Mouse (Mus musculus) olfactory bulb, adult 2 months (tissue): Measurements from ENCODE around the gene Sulf2. TPM values are rescaled to one million over a fixed set of nuclear protein-coding genes. Genes with fewer than 3 reads are reported as not detected.

Experiments
- H3K27ac ChIP-seq: fragments of 200-500 bp; 2 replicates; pipeline ENCODE4 v1.5.1; 2012; ENCODE audit warnings: low read depth, low read length; ENCODE audit not compliant: insufficient read depth
- H3K4me1 ChIP-seq: fragments of 200-500 bp; 2 replicates; pipeline ENCODE4 v1.6.1; 2012; ENCODE audit warnings: low read length; ENCODE audit not compliant: control insufficient read depth, insufficient read depth
- H3K4me3 ChIP-seq: fragments of 200-500 bp; 2 replicates; pipeline ENCODE4 v1.5.1; 2012; ENCODE audit warnings: mild to moderate bottlenecking, low read depth, low read length, moderate library complexity; ENCODE audit not compliant: insufficient read depth
- CTCF ChIP-seq: fragments of 200-500 bp; IDR thresholded peaks from 2 replicates; pipeline ENCODE4 v1.5.1; 2012; ENCODE audit warnings: low read depth, mild to moderate bottlenecking, low read length, moderate library complexity; ENCODE audit not compliant: insufficient read depth
- POLR2A ChIP-seq: fragments of 200-500 bp; IDR thresholded peaks from 2 replicates; pipeline ENCODE4 v1.6.1; 2012; ENCODE audit warnings: mild to moderate bottlenecking, low read depth, low read length, moderate library complexity; ENCODE audit not compliant: insufficient read depth
- WGBS: fragments of 180-500 bp; shearing (Covaris S2); methylation state at CpG from one replicate; pipeline ENCODE4 v1.1.7; 2018; 5-methylcytosine and 5-hydroxymethylcytosine counted together
- polyA plus RNA-seq: library from polyadenylated mRNA; stranded (reverse); fragments of >200 nt; gene quantifications from 2 replicates; pipeline ENCODE4 v1.2.4, GENCODE M21; 2012; ENCODE audit warnings: low replicate concordance; ENCODE audit not compliant: missing spikeins, insufficient read depth, insufficient read length

The Sulf2 gene
- polyA plus RNA-seq, 1 experiment: not detected

DNA sequence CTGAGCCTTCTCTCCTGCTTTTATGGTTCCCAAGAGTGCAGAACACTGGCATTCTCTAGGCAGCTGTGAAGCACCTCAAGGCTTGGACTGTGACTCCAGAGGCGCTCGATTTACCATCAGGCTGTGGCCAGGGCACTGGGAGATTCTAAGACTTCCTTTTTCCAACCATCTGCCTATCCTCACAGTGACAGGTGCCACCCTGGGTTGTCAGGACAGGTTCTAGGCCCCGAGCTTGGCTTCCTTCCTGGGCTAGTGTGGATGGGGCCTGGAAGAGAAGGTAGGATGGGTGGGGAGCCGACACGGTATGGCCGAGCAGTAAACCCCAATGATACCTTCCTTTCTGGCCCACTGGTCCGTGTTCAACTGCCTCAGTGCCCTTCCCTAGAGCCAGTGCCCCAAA lies 9.0 kb downstream of the Sulf2 start:
- peaks cover 22% of the 10 kb centered on the region for H3K4me1 ChIP-seq
- WGBS: 94% methylated on average over 7 of the region's 7 CpGs
- TF ChIP-seq POLR2A: no peak
- no peak for TF ChIP-seq CTCF
- H3K27ac ChIP-seq: no peak overlapping the region
- H3K4me3 ChIP-seq: no peak overlapping the region

DNA sequence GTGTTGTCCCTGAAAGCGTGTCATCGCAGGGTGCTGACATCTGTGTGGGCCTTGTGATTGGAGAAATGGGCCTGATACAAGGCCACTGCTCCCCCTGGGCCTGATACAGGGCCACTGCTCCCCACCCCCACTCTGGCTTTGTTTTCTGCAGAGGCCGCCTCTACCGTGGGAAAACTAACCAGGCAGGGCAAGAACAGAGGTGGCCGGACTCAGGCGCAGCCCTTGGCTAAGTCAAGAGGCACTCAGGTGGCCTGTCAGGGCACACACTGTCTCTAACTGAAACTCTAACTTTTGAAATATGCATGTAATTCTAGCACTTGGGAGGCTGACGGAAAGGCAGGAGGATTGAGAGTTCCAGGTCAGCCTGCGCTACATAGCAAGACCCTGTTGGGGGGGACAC lies 10.4 kb downstream of the Sulf2 start:
- TF ChIP-seq POLR2A (no peak), CTCF (no peak)
- Histone ChIP-seq H3K27ac (no peak overlapping the region), H3K4me3 (no peak overlapping the region), H3K4me1 (peaks cover 23% of the 10 kb centered on the region)
- 91% methylated on average over 8 of the region's 8 CpGs for WGBS

DNA sequence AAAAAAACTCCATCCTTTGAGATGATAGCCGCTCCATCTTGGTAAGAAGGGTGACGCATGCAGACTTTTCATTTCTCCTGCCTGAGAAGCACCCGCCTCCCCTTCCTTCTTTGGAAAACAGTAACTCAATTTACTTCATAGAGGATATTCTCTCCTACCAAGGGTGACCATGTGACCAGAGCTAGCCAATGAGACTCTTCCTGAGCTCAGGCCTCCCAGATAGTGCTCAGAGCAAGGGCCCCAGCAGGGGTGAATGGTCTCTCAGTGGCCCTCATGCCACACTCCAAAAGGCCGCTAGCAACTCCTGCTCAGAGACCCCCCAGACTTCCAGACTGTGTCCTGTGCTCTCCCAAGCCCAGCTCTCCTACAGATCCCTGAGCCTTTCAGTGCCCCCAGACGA lies 11.6 kb downstream of the Sulf2 start:
- Histone ChIP-seq H3K4me3 (no peak overlapping the region), H3K27ac (no peak overlapping the region), H3K4me1 (peaks cover 23% of the 10 kb centered on the region)
- 93% methylated on average over 5 of the region's 5 CpGs for WGBS
- no peak for TF ChIP-seq CTCF
- TF ChIP-seq POLR2A: no peak

DNA sequence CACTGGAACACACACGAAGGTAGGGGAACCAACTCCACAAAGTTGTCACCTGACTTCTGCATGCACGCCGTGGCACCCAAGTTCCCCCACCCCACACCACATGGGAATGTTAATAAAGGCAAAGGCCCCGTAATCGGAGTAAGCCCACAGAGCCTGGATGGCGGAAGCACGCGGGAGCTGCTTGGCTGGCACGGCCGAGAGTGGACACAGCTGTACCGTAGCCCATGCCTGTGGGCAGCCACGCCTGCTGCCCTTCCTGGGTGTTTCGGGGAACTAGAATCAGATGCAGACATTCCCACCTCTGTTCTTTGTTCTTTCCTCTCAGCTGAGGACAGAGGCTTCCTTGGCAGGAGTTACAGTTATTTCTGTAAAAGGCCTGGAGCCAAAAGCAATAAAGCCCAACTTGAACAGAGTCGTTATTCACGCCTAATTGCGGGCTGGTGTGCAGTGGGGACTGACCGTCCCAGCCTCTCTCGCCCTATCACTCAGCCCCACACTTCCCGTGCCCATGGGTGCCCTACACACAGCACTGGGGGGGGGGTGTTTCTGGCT lies 12.8 kb downstream of the Sulf2 start:
- WGBS: 49% methylated on average over 19 of the region's 19 CpGs
- TF ChIP-seq POLR2A (no peak), CTCF (no peak)
- Histone ChIP-seq H3K4me1 (peaks cover 23% of the 10 kb centered on the region), H3K27ac (no peak overlapping the region), H3K4me3 (no peak overlapping the region)

DNA sequence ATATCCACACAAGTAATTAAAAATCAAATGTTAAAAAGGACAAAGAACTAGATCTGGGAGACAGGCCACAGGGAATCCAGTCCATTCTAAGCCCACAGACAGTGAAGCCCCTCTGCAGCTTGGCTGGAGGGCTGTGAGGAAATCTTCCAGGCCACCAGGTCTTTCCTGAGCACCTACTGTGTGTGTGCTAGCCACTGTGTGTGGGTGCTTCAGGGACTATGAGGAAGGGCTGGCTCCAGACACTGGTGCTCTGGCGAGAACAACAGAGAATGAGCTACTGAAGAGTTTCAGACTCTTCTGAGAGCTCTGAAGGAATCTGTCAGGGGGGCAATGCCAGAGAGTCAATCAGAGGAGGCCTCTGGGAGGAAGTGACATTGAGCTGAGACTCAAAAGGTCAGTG lies 13.6 kb downstream of the Sulf2 start:
- WGBS: 87% methylated on average over 1 of the region's 1 CpGs

DNA sequence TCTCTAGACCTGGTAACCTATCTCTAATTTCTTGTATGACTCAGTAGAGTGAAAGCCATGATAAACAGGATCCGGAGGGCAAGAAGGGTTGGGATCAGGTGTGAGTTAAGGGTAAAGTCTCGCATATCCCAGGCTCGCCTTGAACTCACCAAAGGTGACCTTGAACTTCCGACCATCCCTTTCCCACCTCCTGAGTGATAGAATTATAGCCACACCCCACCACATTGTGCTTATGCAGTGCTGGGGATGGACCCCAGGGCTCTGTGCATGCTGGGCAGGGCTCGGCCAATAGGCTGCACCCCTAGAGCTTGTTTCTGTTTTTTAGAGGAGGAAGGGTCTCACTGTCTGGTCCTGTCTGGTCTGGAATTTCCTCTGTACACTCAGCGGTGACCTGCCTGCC lies 14.4 kb downstream of the Sulf2 start:
- Histone ChIP-seq H3K4me1 (peaks cover 26% of the 10 kb centered on the region), H3K4me3 (no peak overlapping the region), H3K27ac (no peak overlapping the region)
- TF ChIP-seq POLR2A: no peak
- no peak for TF ChIP-seq CTCF
- 96% methylated on average over 6 of the region's 6 CpGs for WGBS

More for the DNA sequence above, 13.6 kb downstream of the Sulf2 start:
- Histone ChIP-seq H3K4me1 (peaks cover 22% of the 10 kb centered on the region), H3K4me3 (no peak overlapping the region), H3K27ac (no peak overlapping the region)
- TF ChIP-seq CTCF (no peak), POLR2A (no peak)

DNA sequence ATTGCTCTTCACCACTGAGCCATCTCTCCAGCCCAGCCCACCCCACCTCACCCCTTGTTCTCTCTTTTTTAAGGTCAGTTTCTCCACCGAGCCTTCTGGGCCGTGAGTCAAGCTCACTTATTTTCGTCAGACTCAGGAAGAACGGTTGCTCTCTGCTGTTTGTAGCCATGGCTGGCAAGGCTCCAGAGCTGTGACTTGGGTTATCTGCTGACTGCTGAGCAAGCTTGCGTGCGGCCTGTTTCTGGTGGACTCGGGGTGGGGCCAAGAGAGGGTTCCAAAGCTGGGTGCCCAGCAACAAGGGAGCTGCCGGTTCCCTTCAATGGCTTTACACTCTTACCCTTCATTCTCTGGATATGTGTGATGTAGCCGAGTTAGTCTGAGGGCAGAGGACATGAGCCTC lies 15.0 kb downstream of the Sulf2 start:
- Histone ChIP-seq H3K4me1 (peaks cover 32% of the 10 kb centered on the region), H3K27ac (no peak overlapping the region), H3K4me3 (no peak overlapping the region)
- 62% methylated on average over 9 of the region's 9 CpGs for WGBS
- TF ChIP-seq CTCF: no peak
- no peak for TF ChIP-seq POLR2A

DNA sequence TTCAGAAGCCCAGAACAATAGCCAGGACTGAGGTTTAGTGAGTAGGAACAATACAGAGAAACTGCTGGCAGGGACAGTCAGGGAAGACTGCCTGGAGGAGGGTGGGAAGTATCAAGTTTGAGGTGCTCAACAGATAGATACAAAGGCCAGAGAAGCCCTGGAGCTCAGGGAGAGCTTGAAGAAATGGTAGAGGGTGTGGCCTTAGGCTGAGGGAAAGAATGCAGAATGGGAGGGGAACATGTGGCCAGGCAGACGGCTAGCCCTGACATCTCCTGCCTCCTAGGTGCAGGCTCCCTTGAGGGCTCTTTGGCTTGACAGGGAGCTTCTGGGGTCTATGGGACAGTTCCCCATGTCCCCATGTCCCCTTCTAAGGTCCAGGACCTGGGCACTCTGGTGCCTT lies 17.2 kb downstream of the Sulf2 start:
- Histone ChIP-seq H3K4me3 (no peak overlapping the region), H3K27ac (no peak overlapping the region), H3K4me1 (peaks cover 31% of the 10 kb centered on the region)
- no peak for TF ChIP-seq POLR2A
- no peak for TF ChIP-seq CTCF
- WGBS: 82% methylated on average over 1 of the region's 1 CpGs

DNA sequence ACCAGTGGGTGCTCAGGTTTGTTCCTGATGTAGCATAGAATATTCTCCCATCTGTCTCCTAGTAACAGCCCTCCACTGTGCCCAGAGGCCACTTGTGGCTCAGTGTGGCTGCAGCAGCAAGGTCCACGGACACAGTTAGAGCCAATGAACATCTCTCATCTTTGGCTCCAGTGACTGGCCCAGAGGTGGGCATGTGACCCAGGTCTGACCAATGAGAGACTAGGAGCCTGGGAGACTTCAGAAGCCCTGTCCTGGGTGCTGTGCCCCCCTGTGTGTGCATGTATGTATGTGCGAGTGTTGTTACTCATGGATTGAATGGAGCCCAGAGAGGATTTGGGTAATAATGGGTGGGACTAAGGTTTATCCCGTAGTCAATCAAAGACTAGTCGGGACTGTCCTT lies 18.0 kb downstream of the Sulf2 start:
- Histone ChIP-seq H3K27ac (no peak overlapping the region), H3K4me3 (no peak overlapping the region), H3K4me1 (peaks cover 23% of the 10 kb centered on the region)
- TF ChIP-seq CTCF (no peak), POLR2A (no peak)
- 87% methylated on average over 4 of the region's 4 CpGs for WGBS
